Mouse (Mus musculus): ENCODE measurements at regions not wholly inside any gene's neighbourhood (a gene's known extent, or its start where the extent isn't known, plus 50 kb on each side); places are given as distances from the start of the nearest gene placed in this dataset.

DNA sequence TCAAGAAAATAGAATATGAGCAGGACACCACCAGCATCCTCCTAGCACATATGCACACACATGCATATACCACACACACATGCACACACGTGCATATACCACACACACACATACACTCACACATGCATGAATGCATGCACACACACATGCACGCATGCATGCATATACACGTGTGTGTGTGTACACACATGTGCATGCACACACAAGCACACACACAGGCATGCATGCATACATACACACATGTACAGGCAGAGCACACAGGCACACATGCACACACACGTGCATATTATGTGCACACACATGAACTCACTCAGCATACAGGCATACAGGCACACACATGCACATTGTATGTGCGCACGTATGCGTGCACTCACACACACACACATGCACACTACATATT is 275.7 kb upstream of the Sash1 start:
- TF ChIP-seq EP300 (IDR thresholded peaks at IDR 0.05; ENCODE audit: low read length) (no peak), POLR2A (IDR thresholded peaks at IDR 0.05; ENCODE audit: low read depth, low read length) (no peak), CTCF (conservative IDR thresholded peaks at IDR 0.05 in 1 of 2, IDR thresholded peaks at IDR 0.05 in 1 of 2; ENCODE audit: low read depth in 2 of 2, low read length in 2 of 2) (no peak), POLR2AphosphoS2 (IDR thresholded peaks at IDR 0.05; ENCODE audit: low read depth, low read length) (no peak), GABPA (IDR thresholded peaks at IDR 0.05; ENCODE audit: insufficient replicate concordance, low read depth, low read length) (no peak), MAZ (IDR thresholded peaks at IDR 0.05; ENCODE audit: low read depth, low read length) (no peak), ZKSCAN1 (IDR thresholded peaks at IDR 0.05; ENCODE audit: borderline replicate concordance, low read depth, low read length) (no peak)

Data from CH12.LX (cell line).